Mouse (Mus musculus): Measurements from ENCODE around the gene Tgm2.

- TF ChIP-seq CTCF (IDR thresholded peaks at IDR 0.05; ENCODE audit: control insufficient read depth, insufficient read depth, low read length) (no peak), POLR2A (IDR thresholded peaks at IDR 0.05; ENCODE audit: borderline replicate concordance, control insufficient read depth, low read depth, low read length) (no peak)
Observed at GRCm38 (mm10) chr2:158076690-158077089, 69.5 kb downstream of the Tgm2 start.
